Mouse (Mus musculus): ENCODE results near the gene Dnm3.

Dnm3 gene

GRCm38 (mm10) chr1:162052755-162053154 lies 425.1 kb downstream of the Dnm3 start:
- DNase-seq = no peak

- DNase-seq = no peak
Measured at GRCm38 (mm10) chr1:162052138-162052537, 425.7 kb downstream of the Dnm3 start.

GRCm38 (mm10) chr1:162051710-162052109 lies 426.1 kb downstream of the Dnm3 start:
- no peak for DNase-seq

DNA sequence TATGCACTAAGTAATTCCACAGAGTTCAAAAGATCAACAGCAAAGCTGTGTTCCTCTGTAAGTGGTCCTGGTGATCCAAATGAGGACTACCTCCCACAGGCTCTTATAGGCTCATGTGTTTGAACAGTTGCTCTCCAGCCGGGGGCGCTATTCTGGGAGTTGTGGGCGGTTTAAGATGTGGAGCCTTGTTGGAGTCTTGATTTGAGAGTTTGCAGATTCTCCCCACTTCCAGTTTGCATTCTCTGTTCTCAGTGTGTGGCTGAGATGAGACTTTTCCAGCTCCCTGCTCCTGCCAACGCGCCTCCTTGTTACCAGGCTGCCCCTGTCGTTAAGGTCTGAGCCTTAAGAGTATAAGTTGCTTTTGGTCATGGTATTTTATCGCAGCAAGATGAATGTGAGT lies 430.2 kb downstream of the Dnm3 start:
- DNase-seq = no peak

- DNase-seq = no peak
Measured at GRCm38 (mm10) chr1:162043788-162044717, 433.8 kb downstream of the Dnm3 start.

DNA sequence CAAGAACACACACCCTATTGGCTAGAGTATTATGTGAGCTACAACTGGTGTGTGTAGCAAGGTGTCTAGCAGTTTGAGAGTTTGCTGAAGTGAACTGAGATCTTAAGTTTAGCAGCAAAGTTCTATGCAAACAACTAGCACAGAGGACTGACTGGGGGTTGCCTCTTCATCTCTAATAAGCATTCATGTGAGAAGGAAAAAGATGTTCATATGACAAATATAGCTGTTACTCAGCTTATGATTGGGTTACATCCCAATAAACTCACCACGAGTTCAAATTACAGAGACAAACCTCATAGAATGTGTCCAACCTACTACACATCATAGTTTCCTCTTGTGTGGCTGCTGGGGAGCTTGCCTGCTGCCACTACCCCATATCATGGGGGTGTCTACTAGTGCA lies 434.6 kb downstream of the Dnm3 start:
- no peak for DNase-seq

GRCm38 (mm10) chr1:162042384-162042783 lies 435.4 kb downstream of the Dnm3 start:
- DNase-seq = no peak

DNA sequence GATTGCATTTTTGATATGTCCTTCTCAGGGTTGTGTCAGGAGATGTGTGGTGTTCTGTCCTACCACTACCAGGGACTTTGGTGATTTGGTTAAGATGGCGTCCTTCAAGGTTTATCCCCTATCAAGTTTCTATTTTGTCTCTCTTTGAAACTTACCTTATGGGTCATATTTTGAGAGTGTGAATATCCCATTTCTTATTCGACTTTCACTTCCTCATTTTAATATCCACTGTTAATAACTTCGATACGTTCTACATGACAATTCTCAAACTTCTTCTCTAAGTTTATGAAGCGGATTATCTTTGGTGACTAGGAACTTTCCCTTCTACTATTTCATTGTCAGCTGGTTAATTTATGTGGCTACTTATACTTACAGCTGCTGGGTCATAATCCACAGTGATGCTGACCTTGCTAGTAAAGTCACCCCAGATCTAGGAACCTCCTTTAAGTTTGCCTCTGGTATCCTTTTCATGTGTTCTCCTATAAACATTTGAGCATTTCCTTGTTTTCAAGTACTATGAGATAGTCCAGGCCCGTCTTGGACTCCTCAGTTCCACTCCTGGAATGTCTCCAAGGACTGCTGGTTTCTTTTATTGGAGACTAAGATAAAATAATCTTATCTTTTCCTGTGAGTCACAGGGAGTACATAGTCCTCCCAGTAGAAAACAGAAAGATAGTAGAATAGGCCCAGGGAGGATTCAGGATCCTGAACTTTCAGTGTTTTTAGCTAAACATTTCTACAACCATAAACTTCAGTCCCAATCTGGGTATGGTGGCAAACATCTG lies 437.2 kb downstream of the Dnm3 start:
- DNase-seq = peak; percentile 56

GRCm38 (mm10) chr1:162039808-162040207 lies 438.0 kb downstream of the Dnm3 start:
- peak; percentile 33 for DNase-seq

DNA sequence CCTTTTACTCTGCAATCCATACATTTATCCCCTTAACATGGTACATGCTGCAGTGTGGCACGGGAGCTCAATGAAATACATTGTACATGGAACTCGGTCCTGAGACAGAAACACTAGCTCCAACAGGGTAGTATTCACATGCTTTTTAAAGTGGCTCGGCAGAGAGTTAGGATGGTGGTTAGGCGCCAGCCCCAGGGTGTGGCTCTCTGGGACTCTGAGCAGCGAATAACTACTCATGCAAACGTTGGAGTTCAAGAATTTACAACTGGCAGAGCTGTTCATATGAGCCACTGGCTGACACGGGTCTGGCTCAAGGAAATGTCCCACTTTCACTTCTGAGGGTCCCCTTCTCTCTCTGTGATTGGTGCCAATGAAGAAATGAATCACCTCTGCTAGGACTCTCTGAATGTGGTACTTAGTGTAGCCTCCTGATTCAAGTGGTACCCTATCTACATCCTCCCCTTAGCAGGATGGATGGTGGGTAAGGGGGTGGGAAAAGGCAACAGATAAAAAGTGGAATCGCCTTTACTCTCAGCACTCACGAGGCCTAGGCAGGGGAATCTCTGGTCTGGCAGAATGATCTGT lies 438.7 kb downstream of the Dnm3 start:
- DNase-seq = no peak

DNA sequence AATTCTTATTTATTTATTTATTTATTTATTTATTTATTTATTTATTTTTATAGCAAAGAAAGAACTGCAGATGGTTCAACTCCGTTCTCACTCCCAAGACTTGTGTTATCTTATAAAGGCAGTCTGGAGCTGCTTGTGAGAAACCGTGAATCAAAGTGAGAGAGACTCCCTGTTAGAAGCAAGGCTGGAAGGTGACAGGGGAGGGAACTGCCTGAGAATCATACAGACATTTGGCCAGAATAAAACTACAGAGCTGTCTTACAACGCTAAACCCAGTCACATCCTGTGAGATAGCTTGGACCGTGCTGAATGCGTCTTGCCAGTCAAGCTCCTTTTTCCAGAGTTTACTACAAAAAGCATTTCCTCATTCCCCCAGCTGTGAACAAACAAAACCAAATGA lies 439.4 kb downstream of the Dnm3 start:
- no peak for DNase-seq

DNA sequence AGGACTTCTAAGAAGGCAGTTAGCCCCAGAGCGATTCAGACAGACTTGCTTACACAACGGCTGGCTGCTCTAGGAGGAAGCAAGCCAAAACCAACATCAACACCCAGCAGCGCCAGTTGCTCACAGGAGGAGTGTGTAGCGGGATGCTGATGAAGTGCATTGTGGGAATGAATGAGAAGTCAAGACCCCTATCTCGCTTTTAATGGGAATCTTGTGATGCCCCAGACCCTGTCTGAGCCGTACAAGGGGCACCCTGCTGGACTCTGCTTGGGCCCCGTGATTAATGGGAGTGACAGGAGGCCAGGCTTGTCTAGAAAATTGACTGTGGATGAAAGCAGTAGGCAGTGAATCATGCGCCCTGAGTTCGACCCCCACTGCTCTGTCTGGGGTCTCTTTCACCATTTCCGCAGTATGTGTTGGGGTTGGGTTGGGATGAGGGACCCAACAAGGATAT lies 439.8 kb downstream of the Dnm3 start:
- peak; percentile 76 for DNase-seq

DNA sequence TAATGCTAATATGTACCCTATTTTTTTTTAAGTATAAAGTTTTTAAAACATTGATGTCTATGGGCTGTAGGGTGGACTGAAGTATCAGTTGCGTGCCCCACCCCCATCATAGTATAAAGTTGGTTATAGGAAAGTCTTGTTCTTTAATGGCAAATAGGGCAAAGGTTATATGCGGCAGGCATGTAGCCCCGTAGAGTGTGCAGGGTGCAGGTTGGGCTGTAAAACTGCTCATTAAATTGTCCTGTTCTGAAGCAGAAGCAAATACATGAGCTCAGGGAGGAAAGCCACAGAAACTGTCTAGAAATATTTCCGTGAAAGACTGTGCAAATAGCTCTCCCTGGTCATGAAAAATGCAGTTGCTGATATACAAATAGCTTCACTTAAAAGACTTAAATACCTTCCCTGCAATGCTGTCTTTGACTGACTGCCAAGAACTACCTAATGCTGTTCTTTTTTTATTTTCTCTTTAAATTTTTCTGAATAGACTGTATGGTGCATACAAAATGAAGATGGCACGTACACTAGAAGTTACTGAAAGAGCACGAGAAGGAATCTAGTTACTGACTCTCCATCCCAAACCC lies 440.6 kb downstream of the Dnm3 start:
- DNase-seq = no peak

DNA sequence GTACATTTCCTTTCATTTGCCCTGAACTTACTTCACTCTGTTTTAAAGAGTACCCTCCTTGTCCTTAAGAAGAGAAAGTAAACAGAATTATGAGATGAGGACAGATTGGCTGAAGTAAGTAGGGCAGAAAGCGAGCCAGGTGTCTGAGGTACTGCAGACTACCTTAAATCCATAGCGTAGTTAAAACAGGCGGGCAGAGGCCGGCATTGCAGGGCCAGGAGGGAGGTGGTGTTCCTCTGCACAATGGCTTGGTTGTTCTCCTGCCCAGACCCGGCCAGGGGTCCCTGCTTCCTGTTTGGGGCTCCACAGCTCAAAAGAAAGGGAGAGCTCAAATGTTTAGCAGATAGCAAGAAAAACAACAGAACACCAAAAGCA lies 441.4 kb downstream of the Dnm3 start:
- DNase-seq = no peak

DNA sequence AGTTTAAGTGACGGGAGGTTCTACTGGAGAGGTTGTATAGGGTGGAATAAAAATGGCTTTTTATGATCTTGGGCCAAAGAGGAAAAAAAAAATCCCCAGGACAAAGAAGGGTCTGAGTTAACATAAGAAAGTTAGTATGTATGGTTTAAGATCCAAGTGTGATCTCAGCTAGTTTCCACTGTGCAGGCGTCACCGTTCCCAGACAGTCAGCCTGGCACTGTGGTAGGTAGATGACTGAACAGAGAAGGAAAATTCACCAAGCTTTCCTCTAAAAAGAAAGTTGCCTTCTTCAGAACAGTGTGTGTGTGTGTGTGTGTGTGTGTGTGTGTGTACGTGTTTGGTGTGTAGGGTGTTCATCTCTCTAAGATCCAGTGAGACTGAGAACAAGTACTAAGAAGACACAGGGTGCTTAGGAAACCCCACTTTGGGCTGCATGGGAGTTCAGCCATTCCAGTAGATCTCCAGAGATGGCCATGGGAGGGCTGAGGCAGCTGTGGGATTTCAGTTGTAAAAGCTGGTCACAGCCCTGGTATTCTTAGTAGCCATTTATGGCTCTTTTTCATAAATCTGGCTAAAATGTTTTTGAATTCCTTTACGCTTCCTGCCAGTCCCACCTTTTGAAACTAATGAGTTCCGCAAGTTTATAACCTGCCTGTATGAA lies 441.9 kb downstream of the Dnm3 start:
- DNase-seq = no peak

DNA sequence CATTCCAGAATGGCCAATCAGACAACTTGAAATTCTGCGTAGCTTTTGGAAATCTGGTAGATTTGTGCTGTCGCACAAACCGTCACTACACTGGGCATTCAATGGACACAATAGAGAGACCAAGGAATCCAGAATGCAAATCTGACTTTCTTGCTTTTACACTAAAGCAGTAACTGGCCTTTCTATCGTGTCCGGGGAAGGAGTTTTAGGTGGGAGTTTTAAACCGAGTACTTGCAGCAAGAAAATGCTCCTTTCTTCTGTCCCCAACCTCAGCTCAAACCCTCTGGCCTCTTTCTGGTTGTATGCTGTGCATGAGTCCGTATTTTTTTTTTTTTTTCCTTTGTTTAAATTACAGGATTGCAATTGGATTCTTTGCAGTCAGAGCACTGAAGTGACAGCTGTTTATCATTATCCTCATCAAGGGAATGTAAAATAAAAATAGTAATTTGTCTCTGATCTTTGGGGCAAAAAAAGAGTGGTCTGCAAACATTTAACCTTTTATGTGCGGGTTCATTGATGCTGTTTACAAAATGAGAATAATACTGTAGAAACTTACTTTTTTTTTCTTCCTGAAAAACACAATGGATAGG lies 454.1 kb downstream of the Dnm3 start:
- DNase-seq = no peak

GRCm38 (mm10) chr1:162020766-162021165 lies 457.1 kb downstream of the Dnm3 start:
- DNase-seq = no peak

DNA sequence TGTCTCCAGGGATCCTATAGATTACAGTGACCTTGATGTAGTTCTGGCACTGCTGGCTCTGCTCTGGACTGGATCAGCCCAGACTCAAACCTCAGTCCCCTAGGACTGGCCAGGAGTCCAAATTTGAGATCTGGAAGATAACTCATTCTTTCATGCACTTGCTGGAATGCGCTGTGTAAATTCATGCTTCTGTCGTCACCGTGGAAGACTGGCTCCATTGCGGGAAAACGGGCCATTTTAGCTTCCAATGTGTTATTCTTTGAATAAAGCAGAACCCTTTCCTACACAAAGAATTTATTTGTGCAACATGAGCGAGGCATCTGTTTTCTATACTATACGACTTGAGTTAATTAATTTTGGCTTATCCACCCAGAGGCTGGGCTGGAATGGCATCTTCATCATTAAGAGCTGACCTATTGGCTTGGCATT lies 457.5 kb downstream of the Dnm3 start:
- no peak for DNase-seq

DNA sequence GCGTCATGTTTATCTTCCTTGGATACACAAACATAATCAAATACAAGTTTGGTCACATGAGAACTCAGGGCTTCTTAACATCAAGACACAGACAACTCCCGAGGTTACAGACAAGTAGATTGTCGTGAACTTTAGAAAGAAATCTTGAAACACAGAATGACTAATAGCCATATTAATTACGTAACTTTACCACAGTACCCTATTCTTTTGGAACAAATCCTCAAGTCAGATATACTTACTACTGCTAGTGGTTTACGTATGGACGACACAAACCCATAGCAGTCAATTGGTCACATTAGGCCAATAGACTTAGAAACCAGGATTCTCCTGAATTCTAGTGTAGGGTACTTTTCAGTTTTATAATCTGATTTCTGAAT lies 459.2 kb downstream of the Dnm3 start:
- no peak for DNase-seq

GRCm38 (mm10) chr1:162017975-162018600 lies 459.7 kb downstream of the Dnm3 start:
- no peak for DNase-seq

- no peak for DNase-seq
Measured at GRCm38 (mm10) chr1:162016982-162017381, 460.9 kb downstream of the Dnm3 start.
